Mouse (Mus musculus): ENCODE measurements at regions not wholly inside any gene's neighbourhood (a gene's known extent, or its start where the extent isn't known, plus 50 kb on each side); places are given as distances from the start of the nearest gene placed in this dataset.

DNA sequence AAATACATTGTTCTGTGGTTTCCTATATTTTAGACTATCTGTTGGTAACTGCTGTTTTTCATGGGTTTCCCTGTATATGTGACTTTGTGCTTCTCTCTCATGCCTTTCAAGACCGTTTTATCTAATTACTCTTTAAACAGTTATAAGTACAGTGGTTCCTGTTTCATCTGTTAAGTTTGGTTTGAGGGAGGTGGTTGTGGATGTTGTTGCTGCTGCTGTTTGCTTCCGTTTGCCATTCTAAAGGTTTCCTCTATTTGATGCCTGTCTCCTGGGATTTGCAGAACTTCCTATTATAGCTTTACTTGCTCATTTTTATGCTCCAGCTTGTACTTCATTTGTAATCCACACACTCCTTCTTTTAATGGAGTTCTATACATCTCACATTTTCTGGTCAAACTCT is 400.4 kb upstream of the Htr2a start:
- no peak for TF ChIP-seq CTCF (IDR thresholded peaks at IDR 0.05; ENCODE audit: control insufficient read depth, insufficient read depth, insufficient replicate concordance, low read depth, low read length)
- TF ChIP-seq POLR2A (IDR thresholded peaks at IDR 0.05; ENCODE audit: control insufficient read depth, low read depth, low read length): no peak
- Histone ChIP-seq H3K27ac (ENCODE audit: control insufficient read depth, insufficient read depth, low read depth, low read length) (no peak overlapping the region), H3K4me3 (ENCODE audit: control insufficient read depth, low read depth, low read length) (no peak overlapping the region), H3K36me3 (ENCODE audit: control insufficient read depth, insufficient read depth, low read length) (no peaks in the 10 kb centered on the region), H3K4me1 (ENCODE audit: control insufficient read depth, insufficient read depth, low read length) (no peaks in the 10 kb centered on the region), H3K27me3 (ENCODE audit: control insufficient read depth, insufficient read depth, low read length) (no peaks in the 10 kb centered on the region)

DNA sequence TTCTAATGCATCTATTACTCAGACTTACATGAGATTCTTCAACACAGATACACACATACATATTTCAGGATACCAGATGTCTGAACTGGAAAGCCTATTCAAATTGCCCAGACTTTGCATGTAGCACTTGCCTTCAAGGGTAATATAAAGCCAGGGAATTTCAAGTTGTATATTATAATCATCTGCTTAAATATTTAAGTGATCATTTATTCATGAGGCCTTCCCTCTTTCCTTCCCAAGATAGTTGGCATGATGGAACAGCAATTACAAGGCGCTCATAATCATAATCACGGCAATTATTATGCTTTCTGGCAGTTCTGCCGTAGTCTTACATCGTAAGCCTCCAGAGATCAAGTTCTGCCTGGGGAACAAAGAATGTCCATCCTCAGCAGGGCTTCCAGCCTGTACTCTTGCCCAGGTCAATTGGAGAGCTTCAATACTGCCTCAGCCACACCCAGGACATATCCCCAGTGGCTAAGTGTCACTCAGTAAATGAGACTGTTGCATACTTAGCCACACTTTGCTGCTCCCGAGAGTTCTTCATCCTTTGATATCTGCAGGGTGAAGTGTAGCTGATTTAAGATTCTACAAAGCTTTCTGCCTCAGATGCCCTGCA is 391.3 kb upstream of the Htr2a start:
- H3K27me3 ChIP-seq (ENCODE audit: control insufficient read depth, insufficient read depth, low read length): no peaks in the 10 kb centered on the region
- no peak overlapping the region for H3K4me3 ChIP-seq (ENCODE audit: control insufficient read depth, low read depth, low read length)
- no peaks in the 10 kb centered on the region for H3K36me3 ChIP-seq (ENCODE audit: control insufficient read depth, insufficient read depth, low read length)
- no peaks in the 10 kb centered on the region for H3K4me1 ChIP-seq (ENCODE audit: control insufficient read depth, insufficient read depth, low read length)
- TF ChIP-seq POLR2A (IDR thresholded peaks at IDR 0.05; ENCODE audit: control insufficient read depth, low read depth, low read length): no peak
- no peak for TF ChIP-seq CTCF (IDR thresholded peaks at IDR 0.05; ENCODE audit: control insufficient read depth, insufficient read depth, insufficient replicate concordance, low read depth, low read length)
- no peak overlapping the region for H3K27ac ChIP-seq (ENCODE audit: control insufficient read depth, insufficient read depth, low read depth, low read length)

DNA sequence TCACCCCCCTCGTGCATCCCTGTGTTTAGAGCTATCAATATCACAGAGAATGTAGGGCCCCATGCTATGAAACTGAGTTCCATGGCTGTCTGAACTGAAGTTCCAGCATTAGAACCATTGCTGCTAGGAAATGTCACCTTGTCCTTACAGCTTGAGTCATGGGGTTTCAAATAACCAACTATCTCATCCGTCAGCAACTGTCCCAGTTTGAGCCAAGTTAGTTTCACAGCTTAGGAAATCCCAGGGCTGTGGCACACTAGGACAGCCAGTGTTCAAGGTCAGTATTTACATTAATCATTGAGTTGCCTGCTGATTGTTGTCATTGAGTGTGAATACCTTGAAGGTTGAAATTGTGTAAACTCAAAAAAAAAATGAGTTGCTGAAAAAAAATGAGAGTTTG is 390.6 kb upstream of the Htr2a start:
- Histone ChIP-seq H3K27ac (ENCODE audit: control insufficient read depth, insufficient read depth, low read depth, low read length) (no peak overlapping the region), H3K4me3 (ENCODE audit: control insufficient read depth, low read depth, low read length) (no peak overlapping the region), H3K27me3 (ENCODE audit: control insufficient read depth, insufficient read depth, low read length) (no peaks in the 10 kb centered on the region), H3K4me1 (ENCODE audit: control insufficient read depth, insufficient read depth, low read length) (no peaks in the 10 kb centered on the region), H3K36me3 (ENCODE audit: control insufficient read depth, insufficient read depth, low read length) (no peaks in the 10 kb centered on the region)
- no peak for TF ChIP-seq CTCF (IDR thresholded peaks at IDR 0.05; ENCODE audit: control insufficient read depth, insufficient read depth, insufficient replicate concordance, low read depth, low read length)
- TF ChIP-seq POLR2A (IDR thresholded peaks at IDR 0.05; ENCODE audit: control insufficient read depth, low read depth, low read length): no peak

DNA sequence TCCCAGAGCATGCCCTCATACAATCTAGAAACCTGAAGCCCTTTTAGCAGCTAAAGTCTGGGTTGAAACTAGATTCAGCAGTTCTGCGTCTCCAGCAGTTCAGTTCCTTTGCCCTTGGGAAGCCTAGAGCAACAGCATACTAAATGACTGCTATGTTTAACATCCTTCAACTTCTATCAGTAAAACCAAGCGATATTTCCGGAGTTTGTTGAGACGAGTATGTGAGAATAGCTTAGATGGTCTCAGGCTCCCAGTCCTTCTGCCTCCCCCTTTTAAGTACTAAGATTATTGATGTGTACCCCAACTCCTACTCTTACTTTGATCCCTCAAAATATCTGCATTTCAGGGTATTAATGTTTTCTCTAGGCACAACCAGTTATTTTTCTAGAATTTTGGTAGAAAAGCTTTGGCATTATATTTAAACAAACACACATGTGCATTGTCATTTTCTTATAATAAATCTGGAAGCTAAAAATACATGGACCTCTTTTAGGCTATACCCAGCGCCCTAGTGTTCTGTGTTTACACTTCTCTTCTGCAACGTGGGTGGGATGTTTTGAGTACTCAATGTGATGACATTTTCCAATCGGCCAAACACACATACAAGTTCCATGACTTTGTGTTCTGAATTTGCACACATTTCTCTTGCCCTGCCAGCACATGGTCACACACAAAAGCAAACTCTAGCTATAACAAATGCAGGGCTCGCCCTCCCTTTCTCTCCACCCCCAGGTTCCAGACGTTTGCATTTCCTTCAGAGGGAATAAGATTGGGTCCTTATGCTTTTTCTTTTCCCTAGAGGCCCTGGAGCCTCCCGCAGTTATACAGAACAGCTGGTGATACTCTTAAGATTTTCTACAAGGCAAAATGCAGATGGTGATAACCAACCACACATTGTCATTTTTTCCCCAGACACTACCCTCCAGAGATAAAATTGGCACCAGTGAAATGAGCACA is 388.2 kb upstream of the Htr2a start:
- H3K4me1 ChIP-seq (ENCODE audit: control insufficient read depth, insufficient read depth, low read length): no peaks in the 10 kb centered on the region
- no peak overlapping the region for H3K27ac ChIP-seq (ENCODE audit: control insufficient read depth, insufficient read depth, low read depth, low read length)
- H3K4me3 ChIP-seq (ENCODE audit: control insufficient read depth, low read depth, low read length): no peak overlapping the region

DNA sequence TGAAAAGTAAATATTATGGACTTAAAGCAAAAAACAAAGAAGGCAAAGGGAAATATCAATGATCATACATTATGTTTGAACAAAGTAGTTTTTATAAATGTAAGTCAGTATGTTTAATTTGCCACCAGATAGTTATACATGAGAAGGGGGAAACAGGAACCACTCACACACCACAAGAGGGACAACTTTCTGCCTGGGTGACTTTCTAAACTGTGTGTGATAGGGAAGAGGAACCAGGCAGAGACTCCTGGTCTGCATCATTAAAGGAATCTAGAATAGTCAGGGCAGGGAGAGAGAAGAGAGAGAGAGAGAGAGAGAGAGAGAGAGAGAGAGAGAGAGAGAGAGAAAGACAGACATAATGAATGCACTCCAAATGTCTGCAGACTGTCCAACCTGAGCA is 385.6 kb upstream of the Htr2a start:
- no peak overlapping the region for H3K4me3 ChIP-seq (ENCODE audit: control insufficient read depth, low read depth, low read length)
- H3K36me3 ChIP-seq (ENCODE audit: control insufficient read depth, insufficient read depth, low read length): no peaks in the 10 kb centered on the region
- no peaks in the 10 kb centered on the region for H3K4me1 ChIP-seq (ENCODE audit: control insufficient read depth, insufficient read depth, low read length)
- TF ChIP-seq POLR2A (IDR thresholded peaks at IDR 0.05; ENCODE audit: control insufficient read depth, low read depth, low read length): no peak
- no peak for TF ChIP-seq CTCF (IDR thresholded peaks at IDR 0.05; ENCODE audit: control insufficient read depth, insufficient read depth, insufficient replicate concordance, low read depth, low read length)
- no peak overlapping the region for H3K27ac ChIP-seq (ENCODE audit: control insufficient read depth, insufficient read depth, low read depth, low read length)
- H3K27me3 ChIP-seq (ENCODE audit: control insufficient read depth, insufficient read depth, low read length): no peaks in the 10 kb centered on the region

More for the DNA sequence above, 388.2 kb upstream of the Htr2a start:
- TF ChIP-seq CTCF (IDR thresholded peaks at IDR 0.05; ENCODE audit: control insufficient read depth, insufficient read depth, insufficient replicate concordance, low read depth, low read length) (no peak), POLR2A (IDR thresholded peaks at IDR 0.05; ENCODE audit: control insufficient read depth, low read depth, low read length) (no peak)
- H3K27me3 ChIP-seq (ENCODE audit: control insufficient read depth, insufficient read depth, low read length): no peaks in the 10 kb centered on the region
- H3K36me3 ChIP-seq (ENCODE audit: control insufficient read depth, insufficient read depth, low read length): no peaks in the 10 kb centered on the region

DNA sequence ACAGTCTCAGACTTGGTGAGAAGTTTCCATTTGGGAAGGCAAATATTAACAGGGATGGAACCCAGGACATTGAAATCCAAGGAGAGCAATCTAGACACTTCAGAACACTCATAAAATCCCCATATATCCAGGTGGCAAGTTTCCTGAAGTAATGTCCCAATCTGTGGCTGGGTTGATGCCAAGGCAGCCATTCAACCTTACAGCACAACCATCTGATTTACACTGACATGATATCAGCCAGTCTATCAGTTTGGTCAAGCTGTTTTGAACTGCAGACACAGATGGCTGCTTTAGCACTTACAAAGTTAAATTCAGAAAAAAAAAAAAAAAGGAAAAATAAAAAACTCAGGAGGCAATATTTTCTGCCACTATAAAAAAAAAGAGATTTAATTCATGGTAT is 381.2 kb upstream of the Htr2a start:
- Histone ChIP-seq H3K4me1 (ENCODE audit: control insufficient read depth, insufficient read depth, low read length) (no peaks in the 10 kb centered on the region), H3K4me3 (ENCODE audit: control insufficient read depth, low read depth, low read length) (no peak overlapping the region), H3K27me3 (ENCODE audit: control insufficient read depth, insufficient read depth, low read length) (no peaks in the 10 kb centered on the region), H3K27ac (ENCODE audit: control insufficient read depth, insufficient read depth, low read depth, low read length) (no peak overlapping the region), H3K36me3 (ENCODE audit: control insufficient read depth, insufficient read depth, low read length) (no peaks in the 10 kb centered on the region)
- TF ChIP-seq POLR2A (IDR thresholded peaks at IDR 0.05; ENCODE audit: control insufficient read depth, low read depth, low read length) (no peak), CTCF (IDR thresholded peaks at IDR 0.05; ENCODE audit: control insufficient read depth, insufficient read depth, insufficient replicate concordance, low read depth, low read length) (no peak)

DNA sequence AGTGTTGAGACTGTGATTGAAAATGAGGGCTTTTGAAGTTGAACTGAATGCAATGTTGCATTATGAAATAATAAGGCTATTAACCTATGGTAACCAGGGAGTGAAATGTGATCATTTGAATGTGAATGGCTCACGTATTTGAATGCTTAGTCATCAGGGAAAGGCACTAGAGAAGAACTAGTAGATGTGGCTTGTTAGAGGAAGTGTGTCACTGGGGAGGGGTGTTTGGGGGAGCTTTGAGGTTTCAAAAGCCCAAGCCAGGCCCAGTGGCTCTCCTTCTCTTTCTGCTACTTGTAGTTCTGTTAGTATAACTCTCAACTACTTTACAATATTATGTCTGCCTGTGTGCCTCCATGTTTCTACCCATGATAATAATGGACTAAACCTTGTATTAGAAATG is 373.6 kb upstream of the Htr2a start:
- no peak overlapping the region for H3K27ac ChIP-seq (ENCODE audit: control insufficient read depth, insufficient read depth, low read depth, low read length)
- no peaks in the 10 kb centered on the region for H3K4me1 ChIP-seq (ENCODE audit: control insufficient read depth, insufficient read depth, low read length)
- H3K36me3 ChIP-seq (ENCODE audit: control insufficient read depth, insufficient read depth, low read length): no peaks in the 10 kb centered on the region
- TF ChIP-seq POLR2A (IDR thresholded peaks at IDR 0.05; ENCODE audit: control insufficient read depth, low read depth, low read length) (no peak), CTCF (IDR thresholded peaks at IDR 0.05; ENCODE audit: control insufficient read depth, insufficient read depth, insufficient replicate concordance, low read depth, low read length) (no peak)
- no peaks in the 10 kb centered on the region for H3K27me3 ChIP-seq (ENCODE audit: control insufficient read depth, insufficient read depth, low read length)
- H3K4me3 ChIP-seq (ENCODE audit: control insufficient read depth, low read depth, low read length): no peak overlapping the region
